Comparison of ENCODE assay signal across 25 mouse cellular contexts in genomic region chr11:106973016-106973415, GRCm38 (mm10). TPM values are rescaled to one million over a fixed set of nuclear protein-coding genes. Genes with fewer than 3 reads are reported as not detected.
DNase-seq lines count a peak whose midpoint lies in the region; ATAC-seq and TF ChIP-seq lines count a peak whose summit lies in the region.
"Had no signal": no experiment of that assay in that cellular context is flagged by ENCODE, and none has a peak within 500 bp of the region (broad histone marks: within the 10 kb centered on the region; RNA-seq: fewer than 3 reads in every experiment).

No protein-coding gene starts in this region.

- no peaks in the 10 kb centered on the region for H3K9me3 ChIP-seq in liver, postnatal 0 days (ENCODE audit: low read length)
- no peaks in the 10 kb centered on the region for H3K9me3 ChIP-seq in liver, embryonic 11.5 days (ENCODE audit: control insufficient read depth, low read length)
- H3K9me3 ChIP-seq in midbrain, embryonic 15.5 days: no peaks in the 10 kb centered on the region
- H3K9me3 ChIP-seq: forebrain, embryonic 12.5 days; heart, embryonic 15.5 days; hindbrain, embryonic 15.5 days; limb, embryonic 15.5 days; stomach, embryonic 15.5 days had no signal

- no peaks in the 10 kb centered on the region for H3K27me3 ChIP-seq in liver, postnatal 0 days (ENCODE audit: insufficient read depth, low read length)
- no peaks in the 10 kb centered on the region for H3K27me3 ChIP-seq in liver, embryonic 11.5 days (replicated peaks; ENCODE audit: control insufficient read depth, insufficient read depth, low read length)
- no peaks in the 10 kb centered on the region for H3K27me3 ChIP-seq in midbrain, embryonic 15.5 days (replicated peaks)
- H3K27me3 ChIP-seq: embryonic facial prominence, embryonic 13.5 days; forebrain, embryonic 12.5 days; heart, embryonic 15.5 days; hindbrain, embryonic 15.5 days; limb, embryonic 15.5 days; stomach, embryonic 15.5 days had no signal

- H3K4me1 ChIP-seq in liver, postnatal 0 days (ENCODE audit: insufficient read depth): peaks cover 5% of the 10 kb centered on the region; the same call in 1 of the 2 replicates
- H3K4me1 ChIP-seq in liver, embryonic 11.5 days (replicated peaks; ENCODE audit: control insufficient read depth, insufficient read depth, low read length): peaks cover 4% of the 10 kb centered on the region; the same call in 1 of the 2 replicates
- no peaks in the 10 kb centered on the region for H3K4me1 ChIP-seq in midbrain, embryonic 15.5 days
- H3K4me1 ChIP-seq: embryonic facial prominence, embryonic 13.5 days; forebrain, embryonic 12.5 days; hindbrain, embryonic 15.5 days; limb, embryonic 15.5 days had no signal

- no peak for TF ChIP-seq EP300 in liver, postnatal 0 days (IDR thresholded peaks at IDR 0.05; ENCODE audit: low read depth)

- WGBS in liver, postnatal 0 days (ENCODE audit: insufficient replicate concordance): 48% methylated on average over 5 of the region's 5 CpGs
- WGBS in liver, embryonic 11.5 days: 58% methylated on average over 5 of the region's 5 CpGs
- 92% methylated on average over 5 of the region's 5 CpGs for WGBS in midbrain, embryonic 15.5 days

- 0 out of 2 replicates have a peak overlapping the region, but pooled peaks have one; percentile 22 for H3K27ac ChIP-seq in liver, postnatal 0 days (ENCODE audit: low read depth)
- no peak overlapping the region for H3K27ac ChIP-seq in liver, embryonic 11.5 days (ENCODE audit: low read depth, low read length)
- no peak overlapping the region for H3K27ac ChIP-seq in midbrain, embryonic 15.5 days
- H3K27ac ChIP-seq: embryonic facial prominence, embryonic 13.5 days; forebrain, embryonic 12.5 days; heart, embryonic 15.5 days; hindbrain, embryonic 15.5 days; limb, embryonic 15.5 days; stomach, embryonic 15.5 days had no signal

- H3K36me3 ChIP-seq in liver, postnatal 0 days (replicated peaks; ENCODE audit: insufficient read depth, low read length): no peaks in the 10 kb centered on the region
- H3K36me3 ChIP-seq in liver, embryonic 11.5 days (ENCODE audit: control insufficient read depth, insufficient read depth, low read length): no peaks in the 10 kb centered on the region
- no peaks in the 10 kb centered on the region for H3K36me3 ChIP-seq in midbrain, embryonic 15.5 days (replicated peaks)
- H3K36me3 ChIP-seq: embryonic facial prominence, embryonic 13.5 days; forebrain, embryonic 12.5 days; heart, embryonic 15.5 days; hindbrain, embryonic 15.5 days; limb, embryonic 15.5 days; stomach, embryonic 15.5 days had no signal

- H3K9ac ChIP-seq in liver, postnatal 0 days (replicated peaks): no peak overlapping the region
- no peak overlapping the region for H3K9ac ChIP-seq in liver, embryonic 11.5 days (ENCODE audit: low read depth, low read length)
- no peak overlapping the region for H3K9ac ChIP-seq in midbrain, embryonic 15.5 days
- H3K9ac ChIP-seq: embryonic facial prominence, embryonic 13.5 days; forebrain, embryonic 12.5 days; heart, embryonic 15.5 days; hindbrain, embryonic 15.5 days; limb, embryonic 15.5 days; stomach, embryonic 15.5 days had no signal

- no peak for TF ChIP-seq CTCF in liver, postnatal 0 days (IDR thresholded peaks at IDR 0.05; ENCODE audit: low read depth)

- 0 out of 2 replicates have a peak overlapping the region, but pooled peaks have one; percentile 3 for H3K4me3 ChIP-seq in liver, postnatal 0 days (ENCODE audit: low read depth, low read length)
- H3K4me3 ChIP-seq in liver, embryonic 11.5 days (ENCODE audit: low read depth, low read length): no peak overlapping the region
- no peak overlapping the region for H3K4me3 ChIP-seq in midbrain, embryonic 15.5 days
- H3K4me3 ChIP-seq: embryonic facial prominence, embryonic 13.5 days; erythroblast, embryonic 14.5 days; forebrain, embryonic 12.5 days; heart, embryonic 15.5 days; hindbrain, embryonic 15.5 days; limb, embryonic 15.5 days; stomach, embryonic 15.5 days had no signal

- DNase-seq in liver, postnatal 0 days: no peak
- DNase-seq in liver, embryonic 11.5 days (ENCODE audit: low spot score): no peak
- peak; percentile 63 for DNase-seq in CD4-positive, CD25-positive, alpha-beta regulatory T cell, adult 2 months (ENCODE audit: low read depth, low spot score)
- no peak for DNase-seq in layer of hippocampus, adult 8-10 months (ENCODE audit: low spot score in 2 of 2)
- no peak for DNase-seq in frontal cortex, postnatal 36 days (ENCODE audit: low spot score in 2 of 2)
- DNase-seq: adrenal gland, postnatal 36 days; cerebellum, adult 11 months; cerebellum, postnatal 10 days; embryo, embryonic 11 days; heart, postnatal 4 days; left cerebral cortex, postnatal 4 days; lung, adult 18-20 months; right cerebral cortex, postnatal 14 days; thymus, adult 18-20 months had no signal

- peak overlapping the region; percentile 36; the same call in 1 of the 2 replicates for H3K4me2 ChIP-seq in liver, postnatal 0 days (ENCODE audit: low read depth, low read length)
- H3K4me2 ChIP-seq in liver, embryonic 11.5 days: no peak overlapping the region
- no peak overlapping the region for H3K4me2 ChIP-seq in midbrain, embryonic 15.5 days
- H3K4me2 ChIP-seq: embryonic facial prominence, embryonic 13.5 days; forebrain, embryonic 12.5 days; heart, embryonic 15.5 days; hindbrain, embryonic 15.5 days; limb, embryonic 15.5 days; stomach, embryonic 15.5 days had no signal

- ATAC-seq in liver, postnatal 0 days: no peak
- no peak for ATAC-seq in liver, embryonic 11.5 days (replicated peaks; ENCODE audit: low FRiP score)
- ATAC-seq in common myeloid progenitor, adult 5-6 weeks (replicated peaks; ENCODE audit: low read depth, poor library complexity, severe bottlenecking): peak; percentile 45; the same call in 1 of the 2 replicates
- peak; percentile 59 for ATAC-seq in monocyte, adult 5-6 weeks (replicated peaks; ENCODE audit: insufficient number of reproducible peaks, low FRiP score, low TSS enrichment, poor library complexity, severe bottlenecking)
- no peak for ATAC-seq in midbrain, embryonic 15.5 days (replicated peaks)
- ATAC-seq: intestine, postnatal 0 days had no signal

RNA-seq across cellular contexts. Expression of gene Kpna2, which starts 26.3 kb away (rescaled TPM):
- 115 and 128 TPM in 2 replicates for polyA plus RNA-seq in liver, postnatal 0 days (2015; fragmentation: Nextera tagmentation; extraction: Ambion mirVana)
- 448 and 517 TPM in 2 replicates for polyA plus RNA-seq in liver, embryonic 11.5 days (2014; fragmentation: Nextera tagmentation; extraction: Ambion mirVana)
- total RNA-seq in common myeloid progenitor, adult 5-6 weeks (2017): 199 and 201 TPM in 2 replicates
- 59.8 to 75.8 TPM (median 63.9 TPM) in 3 replicates for total RNA-seq in monocyte, adult 5-6 weeks (2017)
- total RNA-seq in layer of hippocampus, adult 8-10 months (2022): 10 to 100 TPM; 17.5 to 23.7 (median 21.7) TPM
- 154 and 163 TPM in 2 replicates for polyA plus RNA-seq in midbrain, embryonic 15.5 days (2015; fragmentation: Nextera tagmentation; extraction: Ambion mirVana)

RNA-seq across cellular contexts. Expression of gene 1810010H24Rik, which starts 52.5 kb away (rescaled TPM):
- 7.3 and 10.3 TPM in 2 replicates for polyA plus RNA-seq in liver, postnatal 0 days (2015; fragmentation: Nextera tagmentation; extraction: Ambion mirVana)
- polyA plus RNA-seq in liver, embryonic 11.5 days (2014; fragmentation: Nextera tagmentation; extraction: Ambion mirVana): 1.9 and 2.1 TPM in 2 replicates
- 2.1 TPM in 1 of 2 replicates, not detected in the other for total RNA-seq in common myeloid progenitor, adult 5-6 weeks (2017)
- total RNA-seq in monocyte, adult 5-6 weeks (2017): not detected in 3 replicates
- total RNA-seq in layer of hippocampus, adult 8-10 months (2022): 1 to 10 TPM; 2.0 to 4.8 (median 4.7) TPM
- polyA plus RNA-seq in midbrain, embryonic 15.5 days (2015; fragmentation: Nextera tagmentation; extraction: Ambion mirVana): 6.9 and 7.3 TPM in 2 replicates
- polyA plus RNA-seq: erythroblast, embryonic 14.5 days had no signal

RNA-seq across cellular contexts. Expression of gene Smurf2, which starts 52.5 kb away (rescaled TPM):
- polyA plus RNA-seq in liver, postnatal 0 days (2015; fragmentation: Nextera tagmentation; extraction: Ambion mirVana): 4.5 and 4.8 TPM in 2 replicates
- polyA plus RNA-seq in liver, embryonic 11.5 days (2014; fragmentation: Nextera tagmentation; extraction: Ambion mirVana): 8.7 and 9.6 TPM in 2 replicates
- total RNA-seq in common myeloid progenitor, adult 5-6 weeks (2017): 26.2 and 30.2 TPM in 2 replicates
- total RNA-seq in monocyte, adult 5-6 weeks (2017): 51.0 to 76.4 TPM (median 65.5 TPM) in 3 replicates
- total RNA-seq in layer of hippocampus, adult 8-10 months (2022): 10 to 100 TPM; 26.1 to 32.9 (median 28.6) TPM
- polyA plus RNA-seq in midbrain, embryonic 15.5 days (2015; fragmentation: Nextera tagmentation; extraction: Ambion mirVana): 14.0 and 15.1 TPM in 2 replicates

Comparison
In these comparisons a context has a peak if more than half of its experiments do, and no peak if none do; other contexts are left out.
1. ATAC-seq: peak in common myeloid progenitor, adult 5-6 weeks (single experiment) and monocyte, adult 5-6 weeks (single experiment); none in liver, postnatal 0 days (single experiment), liver, embryonic 11.5 days (single experiment) and midbrain, embryonic 15.5 days (single experiment).